Mouse (Mus musculus) thymus, adult 2 months (tissue): ENCODE results near the gene Siah2.

Experiments
- CTCF ChIP-seq: fragments of 200-500 bp; IDR thresholded peaks from 2 replicates; pipeline ENCODE4 v1.5.1; 2012; ENCODE audit warnings: mild to moderate bottlenecking, control low read depth, low read length, moderate library complexity, borderline replicate concordance; ENCODE audit not compliant: control insufficient read depth, poor library complexity, insufficient read depth; ENCODE audit errors: extremely low read depth
- POLR2A ChIP-seq: fragments of 200-500 bp; IDR thresholded peaks from 2 replicates; pipeline ENCODE4 v1.6.1; 2012; ENCODE audit warnings: mild to moderate bottlenecking, low read length, control low read depth, moderate library complexity; ENCODE audit not compliant: control insufficient read depth, poor library complexity, insufficient read depth; ENCODE audit errors: extremely low read depth

DNA sequence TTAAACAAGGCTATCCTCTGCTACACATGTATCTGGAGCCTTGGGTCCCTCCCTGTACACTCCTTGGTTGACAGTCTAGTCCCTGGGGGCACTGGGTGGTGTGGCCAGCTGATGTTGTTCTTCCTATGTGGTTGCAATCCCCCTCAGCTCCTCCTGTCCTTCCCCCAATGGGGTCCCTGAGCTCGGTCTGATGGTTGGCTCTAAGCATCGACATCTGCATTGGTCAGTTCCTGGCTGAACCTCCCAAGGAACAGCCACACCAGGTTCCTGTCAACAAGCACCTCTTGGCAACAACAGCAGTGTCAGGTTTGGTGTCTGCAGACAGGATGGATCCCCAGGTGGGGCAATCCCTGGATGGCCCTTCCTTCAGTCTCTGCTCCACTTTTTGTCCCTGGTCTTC, 47.3 kb upstream of the Siah2 start:
- no peak for TF ChIP-seq CTCF
- no peak for TF ChIP-seq POLR2A
